Mouse (Mus musculus): ENCODE data around the gene C2cd4c. TPM values are rescaled to one million over a fixed set of nuclear protein-coding genes. Genes with fewer than 3 reads are reported as not detected.

Gene C2cd4c
- polyA plus RNA-seq, 1 experiment from 2014 or later, result 0.08 TPM

DNA sequence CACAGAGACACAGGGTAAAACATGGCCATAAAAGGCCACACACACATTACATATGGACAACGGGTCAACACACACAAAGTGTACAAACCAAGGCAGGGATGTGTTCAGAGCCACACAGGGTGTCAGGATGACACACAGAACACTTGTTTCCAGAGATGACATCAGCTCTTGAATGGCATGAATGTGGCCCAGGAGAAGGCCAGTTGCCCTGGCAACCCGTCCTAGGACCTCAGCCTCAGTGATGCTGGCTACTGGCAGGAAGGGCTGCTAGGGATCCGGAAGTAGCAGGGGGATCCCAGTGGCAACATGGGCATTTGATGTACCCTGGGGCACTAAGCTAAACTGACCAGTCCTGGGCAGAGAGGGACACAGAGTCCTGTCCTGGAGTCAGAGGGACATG, 4.5 kb downstream of the C2cd4c start:
- no peak overlapping the region for H3K4me2 ChIP-seq
- 71% methylated on average over 3 of the region's 3 CpGs for WGBS
- H3K4me3 ChIP-seq (replicated peaks), result no peak overlapping the region
- ATAC-seq (ENCODE audit: insufficient read depth, low FRiP score, low read depth), result no peak
- no peak overlapping the region for H3K9ac ChIP-seq
- H3K9me3 ChIP-seq, result no peaks in the 10 kb centered on the region
- H3K4me1 ChIP-seq, result peaks cover 14% of the 10 kb centered on the region
- no peaks in the 10 kb centered on the region for H3K36me3 ChIP-seq
- peaks cover 24% of the 10 kb centered on the region for H3K27me3 ChIP-seq (replicated peaks)
- H3K27ac ChIP-seq, result no peak overlapping the region

DNA sequence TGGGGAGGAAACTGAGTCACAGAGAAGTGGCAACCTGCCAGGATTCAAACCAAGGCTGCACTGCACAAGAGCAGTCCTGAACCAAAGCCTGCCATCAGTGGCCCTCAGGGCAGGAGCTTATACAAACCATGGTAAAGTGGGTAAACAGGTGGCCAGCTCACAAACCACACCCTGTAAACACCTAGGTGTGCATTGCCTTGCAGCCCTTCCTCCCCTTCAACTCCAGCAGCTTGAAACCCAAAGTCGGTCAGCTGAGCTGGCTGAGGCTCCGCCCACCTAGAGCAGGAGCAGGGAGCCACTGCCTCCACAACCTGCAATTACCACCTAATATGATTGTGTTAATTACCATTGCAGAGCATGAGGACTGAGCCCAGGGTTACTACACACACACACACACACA, 5.9 kb downstream of the C2cd4c start:
- Histone ChIP-seq H3K4me1 (peaks cover 4% of the 10 kb centered on the region; the same call in 1 of the 2 replicates), H3K27me3 (replicated peaks) (peaks cover 11% of the 10 kb centered on the region), H3K4me3 (replicated peaks) (no peak overlapping the region), H3K36me3 (no peaks in the 10 kb centered on the region), H3K4me2 (no peak overlapping the region), H3K27ac (no peak overlapping the region), H3K9me3 (no peaks in the 10 kb centered on the region), H3K9ac (no peak overlapping the region)
- 36% methylated on average over 2 of the region's 2 CpGs for WGBS
- ATAC-seq (ENCODE audit: insufficient read depth, low FRiP score, low read depth), result peak; percentile 56; the same call in 1 of the 2 replicates

DNA sequence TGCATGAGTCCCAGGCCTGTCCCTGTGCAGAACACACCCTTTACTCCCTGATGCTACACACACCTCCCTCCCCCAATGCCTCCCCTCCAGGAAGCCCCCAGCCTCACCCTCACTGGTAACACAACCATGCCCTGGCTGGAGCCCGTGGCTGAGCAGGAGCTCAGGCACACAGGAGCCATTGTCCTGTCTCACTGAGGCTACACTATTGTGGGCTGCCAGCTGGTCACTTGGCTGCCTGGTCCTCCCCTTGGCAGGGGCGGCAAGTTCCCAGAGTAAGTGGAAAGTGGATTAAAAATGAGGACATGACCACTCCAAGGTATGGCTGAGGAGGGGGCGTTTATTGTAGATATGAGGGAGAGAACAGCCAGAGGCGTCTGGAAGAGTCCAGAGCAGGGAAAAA, 7.3 kb downstream of the C2cd4c start:
- ATAC-seq (ENCODE audit: insufficient read depth, low FRiP score, low read depth), result no peak
- WGBS, result 61% methylated on average over 4 of the region's 4 CpGs

DNA sequence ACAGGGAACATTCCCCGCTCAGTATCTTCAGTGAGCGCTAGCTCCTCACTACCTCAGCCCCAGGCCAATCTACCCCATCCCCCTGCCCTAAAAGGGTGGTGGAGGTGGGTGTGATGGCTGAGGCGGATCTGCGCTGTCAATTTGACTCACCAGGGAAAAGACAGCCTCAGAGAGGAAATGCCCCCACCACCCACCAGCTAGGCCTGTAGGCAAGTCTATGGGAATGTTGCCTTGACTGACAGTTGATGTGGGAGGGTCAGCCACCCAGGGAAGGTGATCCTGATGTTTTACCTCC, 15.9 kb downstream of the C2cd4c start:
- Histone ChIP-seq H3K9ac (no peak overlapping the region), H3K27me3 (replicated peaks) (peaks cover 6% of the 10 kb centered on the region; the same call in 1 of the 2 replicates), H3K4me3 (replicated peaks) (no peak overlapping the region), H3K36me3 (no peaks in the 10 kb centered on the region), H3K27ac (no peak overlapping the region), H3K4me1 (no peaks in the 10 kb centered on the region), H3K4me2 (no peak overlapping the region), H3K9me3 (no peaks in the 10 kb centered on the region)
- 67% methylated on average over 4 of the region's 4 CpGs for WGBS
- no peak for ATAC-seq (ENCODE audit: insufficient read depth, low FRiP score, low read depth)

More for the DNA sequence above, 7.3 kb downstream of the C2cd4c start:
- Histone ChIP-seq H3K36me3 (no peaks in the 10 kb centered on the region), H3K9me3 (no peaks in the 10 kb centered on the region), H3K9ac (no peak overlapping the region), H3K27ac (no peak overlapping the region), H3K4me1 (no peaks in the 10 kb centered on the region), H3K27me3 (replicated peaks) (no peaks in the 10 kb centered on the region; the same call in 1 of the 2 replicates), H3K4me2 (no peak overlapping the region), H3K4me3 (replicated peaks) (no peak overlapping the region)

DNA sequence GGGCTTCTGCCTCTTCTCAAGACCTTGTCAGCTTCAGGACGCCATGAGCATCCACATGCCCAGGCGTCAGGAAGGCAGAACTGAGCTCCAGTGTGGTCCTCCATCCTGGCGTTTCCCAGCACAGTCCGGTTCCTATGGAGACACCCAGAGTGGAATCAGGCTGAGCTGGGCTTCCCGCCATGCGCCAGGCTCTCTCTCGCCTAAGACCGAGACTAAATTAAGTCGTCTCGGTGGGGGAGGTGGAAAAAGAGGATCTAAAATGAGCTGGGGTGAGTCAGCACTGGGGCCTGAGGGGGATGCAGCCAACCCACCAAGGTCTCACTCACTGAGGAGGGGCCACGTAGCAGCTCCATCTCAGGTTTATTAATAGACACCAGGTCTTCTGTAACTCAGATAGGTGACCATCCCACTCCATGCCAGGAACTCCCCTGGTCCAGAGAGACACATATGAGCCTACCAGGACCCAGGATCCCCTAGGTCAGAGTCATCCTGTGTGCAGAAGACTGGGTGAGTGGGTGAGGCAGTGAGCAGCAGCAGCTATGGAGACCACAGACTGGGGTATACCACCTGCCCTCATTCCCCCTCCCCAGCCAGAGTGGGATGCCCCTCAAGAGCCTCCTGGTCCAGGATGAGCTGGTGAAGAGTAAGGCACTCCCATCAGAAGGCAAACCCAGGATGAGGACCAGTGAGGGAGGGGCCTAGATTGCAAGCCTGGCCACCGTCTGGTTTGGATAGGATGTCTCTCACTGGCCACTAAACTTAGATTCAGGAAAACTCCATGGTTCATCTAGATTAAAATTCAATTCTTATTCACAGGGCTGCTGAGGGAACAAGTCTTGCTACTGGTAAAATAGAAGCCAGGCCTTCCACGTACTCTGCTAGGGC, 16.5 kb downstream of the C2cd4c start:
- Histone ChIP-seq H3K9ac (no peak overlapping the region), H3K27me3 (replicated peaks) (peaks cover 6% of the 10 kb centered on the region; the same call in 1 of the 2 replicates), H3K4me2 (no peak overlapping the region), H3K36me3 (no peaks in the 10 kb centered on the region), H3K4me3 (replicated peaks) (no peak overlapping the region), H3K27ac (no peak overlapping the region), H3K4me1 (no peaks in the 10 kb centered on the region), H3K9me3 (no peaks in the 10 kb centered on the region)
- ATAC-seq (ENCODE audit: insufficient read depth, low FRiP score, low read depth), result no peak
- WGBS, result 40% methylated on average over 13 of the region's 13 CpGs

DNA sequence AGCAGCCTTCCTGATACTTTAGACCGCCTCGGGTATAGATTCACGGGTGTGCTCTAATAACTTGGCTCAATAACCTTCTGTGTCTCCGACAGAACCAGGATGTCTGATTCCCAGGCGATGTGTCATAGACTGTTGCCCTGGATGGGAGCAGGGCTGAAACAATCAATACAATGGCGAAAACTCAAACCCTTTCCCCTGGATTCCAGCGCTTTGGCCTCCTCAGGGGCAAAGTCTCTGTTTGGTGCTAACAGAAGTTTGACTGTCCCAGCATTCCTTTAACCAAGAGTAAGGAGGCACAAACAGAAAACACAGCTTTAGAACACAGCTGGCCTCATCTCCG, 18.3 kb downstream of the C2cd4c start:
- Histone ChIP-seq H3K4me1 (no peaks in the 10 kb centered on the region), H3K9me3 (no peaks in the 10 kb centered on the region), H3K4me3 (replicated peaks) (no peak overlapping the region), H3K36me3 (no peaks in the 10 kb centered on the region), H3K27ac (no peak overlapping the region), H3K27me3 (replicated peaks) (peaks cover 6% of the 10 kb centered on the region; the same call in 1 of the 2 replicates), H3K9ac (no peak overlapping the region), H3K4me2 (no peak overlapping the region)
- ATAC-seq (ENCODE audit: insufficient read depth, low FRiP score, low read depth), result no peak
- WGBS, result 55% methylated on average over 8 of the region's 8 CpGs

DNA sequence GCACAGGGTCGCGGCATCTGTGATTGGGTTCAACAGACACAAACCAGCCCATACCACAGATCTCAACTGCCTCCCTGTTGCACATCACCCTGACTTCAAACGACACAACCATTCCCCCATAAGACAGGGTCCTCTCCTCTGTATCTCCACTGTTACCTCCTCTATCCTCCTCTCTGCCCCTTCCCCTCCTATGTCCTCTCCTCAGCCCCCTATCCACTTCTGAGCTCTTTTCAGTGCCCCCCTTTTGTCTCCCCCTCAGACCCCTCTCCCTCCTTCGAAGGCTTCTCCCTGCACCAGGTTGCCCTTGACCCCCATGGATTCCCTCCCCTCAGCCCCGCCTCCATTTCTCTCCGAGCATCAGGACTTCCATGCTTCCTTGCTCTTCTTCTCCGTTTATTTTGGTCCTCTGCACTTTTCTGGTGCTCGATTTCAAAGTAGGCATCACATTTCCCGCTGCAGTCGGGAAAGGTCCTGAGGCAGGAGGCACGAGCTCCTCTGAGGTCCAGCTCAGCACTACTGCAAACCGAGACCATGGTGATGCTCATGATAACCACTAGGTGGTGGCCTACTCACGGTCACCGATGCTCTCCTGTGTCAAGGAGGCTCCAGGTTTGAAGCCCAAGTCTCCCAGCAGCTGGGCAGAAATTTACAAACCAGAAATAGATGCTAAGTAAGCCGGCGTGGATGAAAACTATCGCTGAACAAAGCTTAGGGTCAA, 18.8 kb downstream of the C2cd4c start:
- Histone ChIP-seq H3K36me3 (no peaks in the 10 kb centered on the region), H3K4me2 (no peak overlapping the region), H3K9ac (no peak overlapping the region), H3K4me1 (no peaks in the 10 kb centered on the region), H3K4me3 (replicated peaks) (no peak overlapping the region), H3K27me3 (replicated peaks) (peaks cover 6% of the 10 kb centered on the region; the same call in 1 of the 2 replicates), H3K27ac (no peak overlapping the region), H3K9me3 (no peaks in the 10 kb centered on the region)
- 16% methylated on average over 17 of the region's 17 CpGs for WGBS
- 0 out of 2 replicates have a peak, but pooled peaks have one; percentile 73 for ATAC-seq (ENCODE audit: insufficient read depth, low FRiP score, low read depth)

DNA sequence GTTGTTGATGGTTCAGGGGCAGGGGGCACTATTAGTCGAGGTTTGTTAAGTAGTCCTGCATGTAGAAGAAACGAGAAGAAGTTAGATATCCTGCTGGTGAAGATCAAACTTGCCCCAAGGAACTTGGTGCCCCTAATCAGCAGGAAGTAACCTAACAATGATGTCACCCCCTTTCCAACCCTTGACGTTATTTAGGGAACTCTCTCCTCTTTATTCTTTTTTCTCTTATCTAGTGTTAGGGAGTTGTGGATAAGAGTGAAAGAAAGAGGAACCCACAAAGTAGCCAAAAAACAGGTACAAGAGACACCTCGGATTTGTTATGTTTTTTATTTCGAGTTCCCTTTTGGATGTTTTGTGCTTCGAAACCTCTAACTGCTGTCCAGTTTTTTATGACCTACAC, 19.7 kb downstream of the C2cd4c start:
- Histone ChIP-seq H3K27me3 (replicated peaks) (peaks cover 6% of the 10 kb centered on the region; the same call in 1 of the 2 replicates), H3K4me3 (replicated peaks) (no peak overlapping the region), H3K4me2 (no peak overlapping the region), H3K27ac (no peak overlapping the region), H3K36me3 (no peaks in the 10 kb centered on the region), H3K9me3 (no peaks in the 10 kb centered on the region), H3K4me1 (no peaks in the 10 kb centered on the region), H3K9ac (no peak overlapping the region)
- 48% methylated on average over 6 of the region's 6 CpGs for WGBS
- ATAC-seq (ENCODE audit: insufficient read depth, low FRiP score, low read depth), result no peak

DNA sequence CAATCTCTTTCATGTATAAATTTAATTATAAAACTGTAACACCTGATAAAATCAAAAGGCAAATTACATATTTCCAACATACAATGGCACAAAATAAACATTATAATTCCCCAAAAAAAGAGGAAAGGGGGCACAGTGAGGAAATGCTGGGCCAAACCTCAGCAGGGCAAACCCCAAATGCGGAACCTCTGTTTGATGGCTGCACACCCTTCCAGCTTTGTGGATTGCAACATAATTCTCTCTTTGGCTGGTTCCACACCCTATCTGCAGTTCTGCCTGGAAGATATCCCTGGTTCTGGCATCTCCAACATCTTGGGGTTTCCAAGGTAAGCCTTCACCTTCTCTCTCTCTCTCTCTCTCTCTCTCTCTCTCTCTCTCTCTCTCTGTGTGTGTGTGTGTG, 23.1 kb downstream of the C2cd4c start:
- no peak overlapping the region for H3K9ac ChIP-seq
- H3K27me3 ChIP-seq (replicated peaks), result peaks cover under 1% of the 10 kb centered on the region; the same call in 1 of the 2 replicates
- no peak for ATAC-seq (ENCODE audit: insufficient read depth, low FRiP score, low read depth)
- no peak overlapping the region for H3K27ac ChIP-seq
- no peaks in the 10 kb centered on the region for H3K4me1 ChIP-seq
- H3K9me3 ChIP-seq, result no peaks in the 10 kb centered on the region
- H3K4me2 ChIP-seq, result no peak overlapping the region
- 97% methylated on average over 1 of the region's 1 CpGs for WGBS
- H3K4me3 ChIP-seq (replicated peaks), result no peak overlapping the region
- no peaks in the 10 kb centered on the region for H3K36me3 ChIP-seq

DNA sequence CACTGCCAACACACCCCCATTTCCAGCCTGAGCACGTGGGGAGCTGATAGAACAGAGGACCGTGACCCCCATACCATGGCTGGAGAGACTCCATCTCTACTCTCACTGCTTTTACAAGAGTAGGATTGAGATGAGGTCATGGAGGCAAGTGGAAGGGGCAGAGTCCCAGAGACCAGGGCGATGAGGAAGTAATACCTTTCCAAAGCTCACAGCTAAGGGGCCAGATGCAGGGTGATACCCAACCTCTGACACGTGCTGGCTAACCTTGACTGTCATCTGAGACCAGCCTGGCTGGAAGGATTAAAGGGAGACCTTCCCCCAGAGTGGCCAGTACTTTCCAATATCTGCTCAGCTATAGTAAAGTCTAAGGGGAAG, 26.1 kb downstream of the C2cd4c start:
- H3K27me3 ChIP-seq (replicated peaks), result no peaks in the 10 kb centered on the region
- no peak for ATAC-seq (ENCODE audit: insufficient read depth, low FRiP score, low read depth)
- H3K9ac ChIP-seq, result no peak overlapping the region
- 77% methylated on average over 4 of the region's 4 CpGs for WGBS
- no peaks in the 10 kb centered on the region for H3K36me3 ChIP-seq
- H3K27ac ChIP-seq, result no peak overlapping the region
- H3K4me1 ChIP-seq, result no peaks in the 10 kb centered on the region
- no peaks in the 10 kb centered on the region for H3K9me3 ChIP-seq
- no peak overlapping the region for H3K4me3 ChIP-seq (replicated peaks)
- no peak overlapping the region for H3K4me2 ChIP-seq

DNA sequence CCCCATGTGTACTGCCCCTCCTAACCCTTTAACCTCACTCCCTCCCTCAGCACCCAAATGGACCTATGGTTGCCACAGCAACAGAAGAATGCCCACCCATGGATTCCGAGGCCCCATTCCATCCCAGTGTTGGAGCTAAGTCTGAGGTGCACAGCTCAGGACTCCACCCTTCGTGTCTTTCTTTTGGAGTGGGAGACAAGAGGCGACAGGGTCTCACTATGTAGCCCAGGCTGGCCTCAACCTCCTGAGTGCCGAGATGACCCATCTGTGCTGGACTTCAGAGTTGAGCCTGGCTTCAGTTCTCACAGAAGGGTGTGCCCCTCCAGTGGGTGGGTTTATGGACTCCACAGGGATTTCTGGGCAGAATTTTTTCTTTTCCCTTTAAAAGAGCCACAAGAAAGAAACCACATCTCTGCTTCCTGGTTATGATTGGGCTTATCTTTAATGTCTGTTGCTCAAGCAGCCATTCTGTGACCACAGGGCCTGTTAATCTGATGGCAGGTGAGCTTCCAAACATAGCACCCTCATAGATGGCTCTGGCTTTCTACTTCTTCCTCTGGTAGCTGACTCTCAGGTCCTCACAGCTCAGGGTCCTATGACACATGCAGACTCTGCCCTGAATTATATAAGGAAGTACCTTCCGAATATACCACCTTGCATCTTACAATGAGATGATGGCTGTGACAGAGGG, 26.6 kb downstream of the C2cd4c start, which contains the start of gene Theg:
TSS of gene Theg (minus strand) at position 271 of the 691 bp plus-strand sequence.
- WGBS, result 81% methylated on average over 5 of the region's 5 CpGs
- no peak within 1 kb of the TSS for H3K9ac ChIP-seq
- no peak within 1 kb of the TSS for H3K4me2 ChIP-seq
- no peaks in the 10 kb centered on the region for H3K36me3 ChIP-seq
- no peak within 1 kb of the TSS for H3K27ac ChIP-seq
- no peaks in the 10 kb centered on the region for H3K9me3 ChIP-seq
- H3K4me3 ChIP-seq (replicated peaks), result no peak within 1 kb of the TSS
- no peaks in the 10 kb centered on the region for H3K27me3 ChIP-seq (replicated peaks)
- ATAC-seq (ENCODE audit: insufficient read depth, low FRiP score, low read depth), result no peak
- no peaks in the 10 kb centered on the region for H3K4me1 ChIP-seq

DNA sequence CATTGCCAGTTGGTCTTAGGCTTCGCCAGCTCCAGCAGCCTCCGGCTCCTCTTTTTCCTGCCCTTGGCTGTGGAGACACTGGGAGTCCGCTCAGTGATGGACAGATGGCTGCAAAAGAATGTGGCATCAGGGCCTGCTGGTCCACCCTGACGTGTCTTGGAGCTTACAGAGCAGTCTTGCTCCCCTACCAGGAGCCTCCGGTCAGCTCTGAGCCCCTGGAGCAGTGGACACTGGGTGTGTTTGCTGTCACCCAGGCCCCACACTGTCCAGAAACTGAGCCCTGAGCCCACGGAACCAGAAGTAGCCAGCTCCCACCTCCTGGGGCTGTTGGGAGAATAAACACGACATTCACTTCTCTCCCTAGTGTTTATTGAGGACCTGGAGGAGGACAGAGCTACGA, 27.6 kb downstream of the C2cd4c start:
- Histone ChIP-seq H3K4me1 (no peaks in the 10 kb centered on the region), H3K4me2 (no peak overlapping the region), H3K4me3 (replicated peaks) (no peak overlapping the region), H3K36me3 (no peaks in the 10 kb centered on the region), H3K27ac (no peak overlapping the region), H3K27me3 (replicated peaks) (no peaks in the 10 kb centered on the region), H3K9ac (no peak overlapping the region), H3K9me3 (no peaks in the 10 kb centered on the region)
- no peak for ATAC-seq (ENCODE audit: insufficient read depth, low FRiP score, low read depth)
- WGBS, result 63% methylated on average over 8 of the region's 8 CpGs

All from stomach, embryonic 15.5 days (tissue).